Mouse (Mus musculus) liver (tissue): Measurements from ENCODE around the gene Cntn1.
A peak's percentile ranks its signal among the peaks of the same experiment; 100 is the strongest.

Experiments
- DNase-seq: peaks from one replicate; pipeline ENCODE4 v3.0.0-alpha.2; 2020; ENCODE audit warnings: mixed read lengths

The Cntn1 gene

DNA sequence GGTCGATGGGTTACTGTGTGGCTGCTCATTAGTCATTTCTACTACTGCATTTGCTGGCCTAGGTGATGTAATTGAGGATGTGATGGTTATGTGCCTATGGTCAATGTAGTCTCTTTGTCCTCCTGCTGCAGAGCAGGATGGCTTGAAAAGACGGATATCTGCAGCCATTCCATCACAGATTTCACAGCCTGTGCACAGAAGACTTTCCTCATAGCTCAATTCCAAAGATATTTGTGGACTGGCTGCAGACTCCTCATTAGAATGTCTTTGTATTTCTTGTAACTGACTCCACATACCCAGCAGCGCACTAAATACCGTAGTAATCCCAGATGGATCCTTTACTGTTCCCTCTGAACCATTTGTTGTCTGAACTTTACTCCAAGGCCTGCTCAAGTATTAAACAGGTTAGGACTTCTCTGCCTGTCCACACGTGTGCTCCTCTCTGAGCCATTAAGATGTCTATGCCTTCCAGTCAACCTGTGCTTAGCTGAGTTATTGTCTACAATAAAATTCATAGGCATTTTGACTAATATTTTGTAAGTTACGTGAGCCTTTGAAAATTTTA lies 220.9 kb downstream of the Cntn1 start:
- no peak for DNase-seq

DNA sequence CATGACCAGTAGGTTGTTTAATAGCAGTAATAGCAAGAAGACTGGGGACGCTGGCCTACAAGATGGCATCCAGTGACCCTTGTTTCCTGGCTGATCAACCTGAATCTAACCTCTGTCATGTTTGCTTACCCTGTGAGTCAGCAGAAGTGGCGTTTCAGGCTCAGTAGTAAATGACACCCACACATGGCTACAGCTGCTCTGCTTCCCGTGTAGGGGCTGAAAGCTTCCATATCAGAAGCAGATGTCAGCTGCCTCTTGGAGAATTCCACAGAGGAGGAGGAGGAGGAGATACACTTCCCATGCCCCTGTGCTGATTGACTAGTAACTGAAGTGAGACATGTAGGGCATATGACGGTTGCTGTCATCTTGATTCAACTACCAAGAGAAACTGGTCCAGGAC lies 225.9 kb downstream of the Cntn1 start:
- no peak for DNase-seq

DNA sequence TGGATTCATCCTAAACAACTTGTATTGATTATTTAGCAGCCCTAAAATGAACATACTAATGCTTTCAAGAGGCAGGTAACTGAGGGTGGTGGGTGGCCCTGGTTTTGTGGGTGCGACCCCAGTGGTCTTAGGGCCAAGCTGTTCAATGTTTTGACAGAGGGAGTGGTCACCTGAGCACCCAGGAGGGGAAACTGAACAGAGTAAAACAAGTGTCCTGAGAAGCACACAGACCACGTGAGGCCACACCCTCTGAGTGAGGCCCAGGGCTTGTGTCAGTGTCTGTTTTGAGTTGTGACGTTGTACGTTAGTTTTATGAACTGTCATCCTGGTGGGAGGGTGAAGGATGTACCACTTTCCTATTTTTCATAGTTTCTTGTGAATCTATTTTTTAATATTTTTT lies 227.0 kb downstream of the Cntn1 start:
- DNase-seq = no peak

DNA sequence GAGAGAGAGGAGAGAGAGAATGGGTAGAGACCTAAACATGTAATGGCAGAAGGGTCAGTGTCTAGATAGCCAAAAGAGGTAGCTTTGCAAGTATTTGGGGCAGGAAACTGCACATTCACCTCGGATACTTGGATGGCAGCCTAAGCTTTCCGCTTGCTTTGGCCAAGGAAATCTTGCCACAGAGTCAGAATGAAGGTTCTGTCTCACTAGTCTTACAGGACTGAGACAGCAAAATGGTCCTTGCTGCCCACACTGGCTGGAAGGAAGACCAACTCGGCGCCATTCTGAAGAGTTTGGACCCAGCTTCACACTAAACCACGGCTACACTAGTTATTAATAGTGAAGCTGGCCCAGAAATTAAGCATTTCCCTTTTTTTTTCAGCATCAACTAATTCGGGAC lies 230.0 kb downstream of the Cntn1 start:
- no peak for DNase-seq

DNA sequence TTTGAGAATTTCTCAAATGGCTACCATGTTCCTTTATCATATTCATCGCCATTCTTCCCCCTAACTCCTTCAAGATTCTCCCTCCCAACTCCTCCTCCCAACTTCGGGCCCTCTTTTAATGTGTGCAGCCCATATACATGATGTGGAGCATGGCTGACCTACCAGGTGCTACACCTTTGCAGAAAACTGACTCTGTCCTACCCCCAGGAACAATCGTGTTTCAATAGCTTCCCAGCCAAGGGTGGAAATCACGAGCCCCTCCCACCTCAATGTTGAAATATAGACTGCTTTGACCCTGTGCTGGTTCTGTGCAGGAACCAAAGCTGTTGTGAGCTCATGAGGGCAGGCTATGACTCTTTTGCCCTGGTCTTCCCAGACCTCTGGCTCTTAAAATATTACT lies 236.7 kb downstream of the Cntn1 start:
- no peak for DNase-seq

- DNase-seq = no peak
These were observed 245.5 kb downstream of the Cntn1 start for GRCm38 (mm10) chr15:92296479-92296878.

- DNase-seq = no peak
These were observed 251.8 kb downstream of the Cntn1 start for GRCm38 (mm10) chr15:92302796-92303195.

DNA sequence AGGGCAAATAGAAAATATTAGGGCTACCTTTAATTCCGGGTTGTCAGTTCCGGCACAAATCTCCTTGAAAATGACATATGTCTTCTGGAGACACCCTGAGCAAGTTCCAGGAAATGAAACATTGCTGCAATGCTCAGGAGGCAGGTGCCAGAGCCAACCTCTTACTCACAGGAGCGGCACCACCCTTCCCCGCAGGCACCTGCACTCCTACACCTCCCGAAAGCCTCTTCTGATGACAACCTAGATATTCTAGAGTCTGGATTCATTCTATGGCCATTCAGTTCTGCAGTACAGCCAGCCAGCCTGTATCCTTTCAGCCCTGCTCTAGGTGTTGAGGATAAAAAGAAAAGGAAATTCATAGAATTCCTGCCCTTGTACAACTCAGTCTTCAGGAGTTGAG lies 253.3 kb downstream of the Cntn1 start:
- no peak for DNase-seq

DNA sequence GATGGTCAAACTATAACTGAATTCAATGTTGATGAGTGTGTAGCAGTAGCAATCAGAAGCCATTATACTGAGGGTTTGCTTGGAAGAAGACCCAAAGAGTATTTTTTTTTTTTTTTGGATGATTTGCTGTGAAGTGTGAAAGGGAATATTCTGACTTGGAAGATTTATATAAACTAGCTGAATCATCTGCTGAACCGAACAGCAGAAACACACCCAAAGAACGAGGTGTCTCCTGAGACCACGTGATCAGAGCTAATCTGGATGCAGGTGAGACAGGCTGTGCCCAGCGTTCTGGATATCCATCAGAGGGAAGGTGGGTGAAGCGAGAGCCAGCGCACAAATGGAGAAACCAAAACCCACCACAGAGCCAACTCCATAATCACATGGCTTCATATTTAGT lies 271.0 kb downstream of the Cntn1 start:
- DNase-seq = no peak

GRCm38 (mm10) chr15:92327111-92327510 lies 276.1 kb downstream of the Cntn1 start:
- DNase-seq = no peak

GRCm38 (mm10) chr15:92340253-92340652 lies 289.3 kb downstream of the Cntn1 start:
- no peak for DNase-seq

DNA sequence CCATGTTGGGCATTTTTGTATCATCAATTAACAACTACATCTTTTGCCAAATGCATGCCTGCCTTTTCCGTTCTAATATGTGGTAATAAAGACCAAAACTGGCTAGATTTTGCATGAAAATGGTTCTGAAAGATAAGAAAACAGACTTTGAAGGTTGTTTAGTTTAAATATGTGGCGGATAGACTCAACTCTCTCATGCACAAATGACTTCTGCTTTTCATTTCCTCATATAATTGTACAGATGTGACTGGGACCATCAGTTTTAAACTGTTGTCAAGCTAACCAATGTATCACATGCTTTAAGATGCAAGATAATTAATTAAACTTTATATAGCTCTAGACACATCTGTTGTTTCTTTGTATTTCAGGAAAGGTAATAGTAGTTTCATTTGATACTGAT lies 290.5 kb downstream of the Cntn1 start:
- DNase-seq = no peak

DNA sequence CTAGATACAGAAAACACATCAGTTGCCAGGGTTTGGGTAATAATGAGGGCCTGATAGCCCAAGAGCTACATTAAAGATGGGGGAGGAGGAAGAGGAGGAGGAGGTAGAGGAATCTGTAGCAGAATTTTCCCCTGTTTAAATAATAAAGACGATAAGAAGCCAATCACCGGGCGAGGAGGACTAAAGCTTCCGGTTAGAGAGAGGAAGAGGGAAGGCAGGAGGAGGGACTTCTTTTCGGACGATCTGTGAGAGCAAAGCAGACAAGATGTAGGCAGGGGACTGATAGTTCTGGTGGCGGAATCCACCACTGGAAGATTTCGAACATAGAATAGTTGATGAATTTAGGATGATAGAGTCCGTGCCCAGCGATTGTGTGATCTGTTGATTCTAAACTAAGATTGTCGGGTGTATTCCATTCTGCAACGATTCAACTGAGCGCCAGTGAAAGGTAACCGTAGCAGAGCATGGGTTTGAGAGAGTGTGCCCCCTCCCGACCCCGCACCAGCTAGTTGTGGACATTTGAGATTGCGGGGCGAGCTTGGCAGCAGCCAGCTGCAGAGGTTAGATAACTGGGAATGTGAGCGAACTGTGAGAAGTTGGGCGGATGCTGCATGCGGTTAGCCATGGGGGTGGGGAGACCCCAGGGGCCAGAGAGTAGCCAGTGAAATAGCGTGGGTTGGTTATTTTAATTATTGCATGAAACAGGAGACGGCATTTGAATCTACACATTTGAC lies 293.3 kb downstream of the Cntn1 start:
- DNase-seq = peak; percentile 81

DNA sequence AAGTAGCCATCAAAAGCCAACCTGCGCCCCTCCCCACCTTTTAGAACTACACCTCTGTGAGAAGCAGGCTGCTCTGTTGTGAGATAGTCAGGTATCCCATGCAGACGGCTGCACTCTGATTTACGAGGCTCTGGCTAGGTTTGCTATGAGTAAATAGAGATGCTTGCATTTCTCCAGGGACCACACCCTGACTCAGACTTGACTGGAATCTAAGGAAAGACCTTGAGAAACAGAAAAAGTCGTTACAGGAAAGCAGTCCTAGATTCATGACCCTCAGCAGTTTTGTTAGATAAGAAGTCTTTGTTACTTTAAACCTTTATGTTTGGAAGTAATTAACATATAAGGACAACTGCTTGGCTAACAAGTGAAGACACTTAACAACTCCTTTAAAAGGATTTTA lies 296.5 kb downstream of the Cntn1 start:
- no peak for DNase-seq

- no peak for DNase-seq
These were observed 296.9 kb downstream of the Cntn1 start for GRCm38 (mm10) chr15:92347902-92348301.

GRCm38 (mm10) chr15:92348453-92348852 lies 297.5 kb downstream of the Cntn1 start:
- DNase-seq = peak; percentile 63

- DNase-seq = no peak
These were observed 313.2 kb downstream of the Cntn1 start for GRCm38 (mm10) chr15:92364153-92364552.

DNA sequence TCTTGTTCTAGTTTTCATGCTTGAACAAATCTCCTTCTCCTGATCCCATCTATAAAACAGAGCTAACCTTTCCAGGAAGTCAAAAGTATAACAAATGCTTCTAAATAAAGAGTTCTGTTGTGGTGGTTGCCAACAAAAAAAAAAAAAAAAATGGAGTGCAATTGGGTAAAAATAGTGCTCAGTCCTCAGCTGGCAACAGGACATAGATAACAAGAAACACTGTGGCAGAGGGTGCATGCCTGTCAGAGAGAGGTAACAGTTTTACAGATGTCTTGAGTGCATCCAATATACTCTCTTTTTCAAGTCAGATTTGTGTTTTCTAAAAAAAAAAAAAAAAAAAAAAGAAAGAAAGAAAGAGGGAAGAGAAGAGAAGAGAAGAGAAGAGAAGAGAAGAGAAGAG lies 313.6 kb downstream of the Cntn1 start:
- no peak for DNase-seq
